Mouse (Mus musculus): ENCODE data around the gene Iqgap3. TPM values are rescaled to one million over a fixed set of nuclear protein-coding genes. Genes with fewer than 3 reads are reported as not detected.
A peak's percentile ranks its signal among the peaks of the same experiment; 100 is the strongest.

The Iqgap3 gene
- total RNA-seq, 2 experiments from 2014 or later: 0.61 to 0.62 TPM

GRCm38 (mm10) chr3:88138336-88139242 lies 56.8 kb downstream of the Iqgap3 start:
- DNase-seq: peak; percentile 96

- no peak for DNase-seq
These were observed 57.7 kb downstream of the Iqgap3 start for GRCm38 (mm10) chr3:88139243-88140177.

GRCm38 (mm10) chr3:88140178-88140902 lies 58.6 kb downstream of the Iqgap3 start:
- peak; percentile 74 for DNase-seq

GRCm38 (mm10) chr3:88140903-88141430 lies 59.2 kb downstream of the Iqgap3 start:
- no peak for DNase-seq

GRCm38 (mm10) chr3:88141439-88141786 lies 59.6 kb downstream of the Iqgap3 start:
- DNase-seq: peak; percentile 51

GRCm38 (mm10) chr3:88141787-88142523 lies 60.2 kb downstream of the Iqgap3 start, which contains the start of gene Mef2d:
Mef2d (plus strand) TSS chr3:88142372.
- DNase-seq: peak; percentile 97

- peak; percentile 72 for DNase-seq
These were observed 60.8 kb downstream of the Iqgap3 start for GRCm38 (mm10) chr3:88142546-88142915.

GRCm38 (mm10) chr3:88142916-88143771 lies 61.4 kb downstream of the Iqgap3 start:
- DNase-seq: peak; percentile 79

- peak; percentile 86 for DNase-seq
These were observed 62.3 kb downstream of the Iqgap3 start for GRCm38 (mm10) chr3:88143961-88144486.

- no peak for DNase-seq
These were observed 63.1 kb downstream of the Iqgap3 start for GRCm38 (mm10) chr3:88144648-88145410.

GRCm38 (mm10) chr3:88145411-88145782 lies 63.6 kb downstream of the Iqgap3 start:
- DNase-seq: peak; percentile 65

- DNase-seq: peak; percentile 61
These were observed 64.2 kb downstream of the Iqgap3 start for GRCm38 (mm10) chr3:88145952-88146351.

- no peak for DNase-seq
These were observed 64.8 kb downstream of the Iqgap3 start for GRCm38 (mm10) chr3:88146376-88147112.

- no peak for DNase-seq
These were observed 65.7 kb downstream of the Iqgap3 start for GRCm38 (mm10) chr3:88147444-88147843.

GRCm38 (mm10) chr3:88147866-88148265 lies 66.1 kb downstream of the Iqgap3 start:
- no peak for DNase-seq

GRCm38 (mm10) chr3:88148354-88148753 lies 66.6 kb downstream of the Iqgap3 start:
- no peak for DNase-seq

GRCm38 (mm10) chr3:88148776-88149509 lies 67.2 kb downstream of the Iqgap3 start:
- DNase-seq: no peak
